Mouse (Mus musculus) heart, embryonic 14.5 days (tissue): ENCODE measurements around the gene Nhlh1. TPM values are rescaled to one million over a fixed set of nuclear protein-coding genes. Genes with fewer than 3 reads are reported as not detected.

ENCODE experiments used
- ATAC-seq: fragments of 200-750 bp; cut with Nextera tagmentation; 2 replicates; pipeline ENCODE4 v1.8.0; 2017; ENCODE audit warnings: low read depth, moderate TSS enrichment; ENCODE audit not compliant: insufficient number of reproducible peaks, insufficient read depth, low FRiP score
- H3K27ac ChIP-seq, 2 experiments: fragments of 200-500 bp in 1 of 2; fragments of 300-500 bp in 1 of 2; sonication (generic) in 1 of 2; replicated peaks in 1 of 2; 2 replicates each; pipeline ENCODE4 v1.5.1; 2012 to 2014; ENCODE audit warnings: low read depth in 2 of 2, low read length in 2 of 2, control low read depth in 1 of 2, mild to moderate bottlenecking in 1 of 2, mixed read lengths in 1 of 2; ENCODE audit not compliant: control insufficient read depth in 1 of 2, insufficient read depth in 1 of 2
- H3K27me3 ChIP-seq: fragments of 300-500 bp; sonication (generic); 2 replicates; pipeline ENCODE4 v1.6.1; 2014; ENCODE audit warnings: mild to moderate bottlenecking, low read length, control low read depth; ENCODE audit not compliant: control insufficient read depth, insufficient read depth
- H3K36me3 ChIP-seq: fragments of 300-500 bp; sonication (generic); 2 replicates; pipeline ENCODE4 v1.6.1; 2014; ENCODE audit warnings: mild to moderate bottlenecking, control low read depth, low read length, mixed read lengths; ENCODE audit not compliant: control insufficient read depth, insufficient read depth
- H3K4me1 ChIP-seq, 2 experiments: fragments of 200-500 bp in 1 of 2; fragments of 300-500 bp in 1 of 2; sonication (generic) in 1 of 2; 2 replicates each; pipeline ENCODE4 v1.6.1; 2012 to 2014; ENCODE audit warnings: low read length in 2 of 2, control low read depth in 1 of 2, mixed read lengths in 1 of 2; ENCODE audit not compliant: control insufficient read depth in 2 of 2, insufficient read depth in 2 of 2
- H3K4me2 ChIP-seq: fragments of 300-500 bp; sonication (generic); 2 replicates; pipeline ENCODE4 v1.6.1; 2014; ENCODE audit warnings: mild to moderate bottlenecking, low read length
- H3K4me3 ChIP-seq, 2 experiments: fragments of 200-500 bp in 1 of 2; fragments of 300-500 bp in 1 of 2; sonication (generic) in 1 of 2; 2 replicates each; pipeline ENCODE4 v1.5.1; 2012 to 2014; ENCODE audit warnings: low read length in 2 of 2, mild to moderate bottlenecking in 2 of 2, control low read depth in 1 of 2, low read depth in 1 of 2, moderate library complexity in 1 of 2; ENCODE audit not compliant: control insufficient read depth in 1 of 2, insufficient read depth in 1 of 2
- H3K9ac ChIP-seq: fragments of 300-500 bp; sonication (generic); 2 replicates; pipeline ENCODE4 v1.6.1; 2014; ENCODE audit warnings: mild to moderate bottlenecking, low read length
- H3K9me3 ChIP-seq: fragments of 300-500 bp; sonication (generic); 2 replicates; pipeline ENCODE4 v1.6.1; 2016; ENCODE audit warnings: low read length, control low read depth; ENCODE audit not compliant: control insufficient read depth
- WGBS: fragments of 180-500 bp; shearing (Covaris S2); extraction: QIAGEN DNeasy Blood & Tissue Kit; methylation state at CpG from one replicate; pipeline ENCODE4 v1.1.7; 2014; 5-methylcytosine and 5-hydroxymethylcytosine counted together
- polyA plus RNA-seq: library from polyadenylated mRNA; unstranded; fragments of >200 nt; fragmentation: Nextera tagmentation; extraction: Ambion mirVana; gene quantifications from 2 replicates; pipeline ENCODE4 v1.2.1, GENCODE M21; 2014

Gene Nhlh1
- polyA plus RNA-seq, 1 experiment from 2014 or later, result not detected

DNA sequence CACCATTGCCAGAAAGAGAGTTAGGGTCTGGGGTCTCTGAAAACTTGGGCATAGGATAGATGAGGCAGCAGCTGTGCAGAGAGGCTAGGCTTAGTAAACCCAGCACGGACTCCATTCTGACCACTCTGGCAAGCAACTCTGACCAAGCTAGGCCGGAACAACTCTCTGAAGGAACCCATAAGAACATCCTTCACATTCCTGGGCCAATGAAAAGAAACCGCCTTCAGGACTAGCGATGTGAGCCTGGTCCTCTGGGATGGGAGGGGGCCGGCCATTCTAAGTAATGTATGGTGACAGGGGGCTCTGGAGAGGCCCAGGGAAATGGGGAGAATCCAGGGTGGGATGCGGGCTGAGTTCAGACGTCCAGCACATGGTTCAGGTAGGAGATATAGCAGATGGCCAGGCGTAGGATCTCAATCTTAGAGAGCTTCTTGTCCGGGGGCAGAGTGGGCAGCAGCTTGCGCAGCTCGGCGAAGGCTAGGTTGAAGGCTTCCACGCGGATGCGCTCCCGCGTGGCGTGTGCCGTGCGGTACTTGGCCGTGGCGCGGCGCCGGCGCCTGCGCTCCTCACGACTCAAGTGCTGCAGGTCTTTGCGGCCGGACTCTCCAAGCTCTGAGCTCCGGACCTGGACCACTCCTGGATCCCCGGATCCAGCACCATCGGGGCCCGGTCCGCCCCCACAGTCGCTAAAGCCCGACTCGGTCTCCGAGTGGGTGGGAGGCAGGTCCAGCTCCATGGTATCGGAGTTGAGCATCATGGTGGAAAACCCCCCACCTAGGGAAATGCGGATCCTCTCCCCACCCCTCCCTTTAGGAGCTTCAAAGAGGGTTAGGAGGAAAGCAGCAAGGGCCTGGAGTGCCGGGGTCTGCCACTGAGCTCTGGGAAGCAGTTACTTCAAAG is 3.6 kb downstream of the Nhlh1 start:
- no peak for ATAC-seq
- Histone ChIP-seq H3K4me1 (peaks cover 10 to 12% of the 10 kb centered on the region in 2 experiments), H3K9me3 (no peaks in the 10 kb centered on the region), H3K4me3 (peak overlapping the region; percentile 39 to 42), H3K36me3 (no peaks in the 10 kb centered on the region), H3K4me2 (peak overlapping the region; percentile 79), H3K27me3 (peaks cover 56% of the 10 kb centered on the region), H3K9ac (peak overlapping the region; percentile 59), H3K27ac (no peak overlapping the region)
- 2% methylated on average over 42 of the region's 42 CpGs for WGBS

DNA sequence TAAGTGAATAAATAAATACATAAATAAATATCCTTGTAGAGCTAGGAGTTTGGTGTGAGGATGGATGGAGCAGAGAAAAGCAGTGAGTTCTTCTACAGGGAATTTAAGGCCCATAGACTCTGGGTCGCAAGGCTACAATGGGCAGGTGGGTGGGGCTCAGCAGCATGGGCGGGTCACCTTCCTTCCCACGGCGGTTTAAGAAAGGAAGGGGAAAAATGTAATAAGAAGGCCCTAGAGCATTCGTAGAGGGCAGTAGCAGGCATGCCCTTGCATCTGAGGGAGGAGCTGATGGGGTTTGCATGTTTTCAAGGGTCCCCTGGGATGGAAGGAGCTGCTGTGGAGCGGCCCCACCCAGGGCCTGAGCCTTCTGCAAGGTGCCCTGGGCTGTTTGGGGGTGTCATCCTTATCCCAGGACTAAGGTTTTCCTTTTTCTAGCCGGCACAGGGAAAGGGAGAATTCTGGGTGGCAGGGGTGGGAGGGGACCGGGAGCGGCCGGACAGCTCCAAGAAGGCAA is 4.5 kb downstream of the Nhlh1 start:
- Histone ChIP-seq H3K9me3 (no peaks in the 10 kb centered on the region), H3K4me2 (peak overlapping the region; percentile 79; the same call in 1 of the 2 replicates), H3K36me3 (no peaks in the 10 kb centered on the region), H3K27ac (no peak overlapping the region), H3K9ac (no peak overlapping the region), H3K4me3 (no peak overlapping the region), H3K4me1 (peaks cover 10 to 12% of the 10 kb centered on the region in 2 experiments), H3K27me3 (peaks cover 56% of the 10 kb centered on the region)
- 5% methylated on average over 10 of the region's 10 CpGs for WGBS
- no peak for ATAC-seq

DNA sequence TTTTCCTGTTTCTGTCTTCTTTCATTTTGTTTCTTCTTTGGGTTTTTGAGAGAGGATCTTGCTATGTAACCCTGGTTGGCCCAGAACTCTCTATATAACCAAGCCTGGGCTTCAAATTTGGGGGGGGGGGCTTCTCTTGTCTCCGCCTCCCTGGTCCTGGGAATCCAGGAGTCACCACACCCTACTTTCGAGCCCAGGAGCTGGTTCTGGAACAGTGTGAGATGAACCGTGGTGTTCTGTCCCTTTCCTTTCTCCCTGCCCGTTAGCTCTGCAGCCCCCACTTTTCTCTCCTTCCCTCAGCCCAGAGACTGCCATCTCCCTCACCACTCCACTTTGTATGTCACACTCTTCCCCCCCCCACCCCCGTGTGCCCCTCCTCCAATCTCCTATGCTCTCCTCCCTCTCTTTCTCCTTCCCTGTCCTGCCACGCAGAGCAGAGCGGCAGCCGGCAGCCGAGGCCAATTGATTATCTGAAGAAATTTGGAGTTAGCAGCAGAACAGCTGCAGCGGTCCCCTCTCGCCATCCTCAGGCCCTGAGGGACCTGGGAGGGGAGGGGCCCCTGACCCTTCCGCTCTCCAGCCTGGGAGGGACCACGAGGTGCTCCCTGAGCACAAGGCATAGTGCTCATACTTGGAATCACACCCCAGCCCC is 8.1 kb downstream of the Nhlh1 start:
- no peak for ATAC-seq
- H3K9me3 ChIP-seq, result no peaks in the 10 kb centered on the region
- H3K27ac ChIP-seq, result no peak overlapping the region
- H3K27me3 ChIP-seq, result peaks cover 29% of the 10 kb centered on the region
- peaks cover 10 to 11% of the 10 kb centered on the region in 2 experiments for H3K4me1 ChIP-seq
- no peak overlapping the region for H3K4me3 ChIP-seq
- no peak overlapping the region for H3K9ac ChIP-seq
- no peaks in the 10 kb centered on the region for H3K36me3 ChIP-seq
- no peak overlapping the region for H3K4me2 ChIP-seq
- 31% methylated on average over 13 of the region's 13 CpGs for WGBS

DNA sequence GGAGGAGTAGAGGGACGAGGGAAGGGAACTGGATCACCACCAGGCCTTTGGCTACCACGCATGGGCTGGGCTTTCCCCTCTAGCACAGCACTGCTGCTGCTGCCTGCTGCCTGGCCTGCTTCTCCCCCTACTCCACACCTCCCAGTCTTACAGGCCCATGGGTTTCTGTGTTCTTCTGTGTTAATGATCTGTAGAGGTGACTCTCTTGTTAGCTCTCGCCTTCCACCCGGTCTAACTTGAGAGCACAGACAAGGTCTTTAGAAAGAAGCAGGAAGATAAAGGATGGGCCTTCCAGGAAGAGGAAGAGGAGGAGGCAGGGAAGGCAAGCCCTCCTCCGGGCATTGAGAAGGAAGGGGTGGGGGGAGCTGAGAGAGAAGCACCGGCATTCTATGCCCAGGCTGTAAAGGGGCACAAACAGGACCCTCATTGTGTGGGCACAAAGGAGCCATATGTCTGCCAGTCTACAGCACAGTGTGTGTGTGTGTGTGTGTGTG is 9.1 kb downstream of the Nhlh1 start:
- Histone ChIP-seq H3K9me3 (no peaks in the 10 kb centered on the region), H3K27me3 (peaks cover 19% of the 10 kb centered on the region; the same call in 1 of the 2 replicates), H3K4me2 (peak overlapping the region; percentile 45), H3K4me1 (peaks cover under 1 to 4% of the 10 kb centered on the region in 2 experiments; a peak in 2 of 4 replicates), H3K9ac (peak overlapping the region; percentile 50; the same call in 1 of the 2 replicates), H3K36me3 (no peaks in the 10 kb centered on the region), H3K27ac (0 out of 4 replicates have a peak overlapping the region, but pooled peaks of 1 of the 2 experiments have one; percentile 3), H3K4me3 (peak overlapping the region; percentile 16 to 17; a peak in 3 of 4 replicates)
- no peak for ATAC-seq
- 33% methylated on average over 6 of the region's 6 CpGs for WGBS

DNA sequence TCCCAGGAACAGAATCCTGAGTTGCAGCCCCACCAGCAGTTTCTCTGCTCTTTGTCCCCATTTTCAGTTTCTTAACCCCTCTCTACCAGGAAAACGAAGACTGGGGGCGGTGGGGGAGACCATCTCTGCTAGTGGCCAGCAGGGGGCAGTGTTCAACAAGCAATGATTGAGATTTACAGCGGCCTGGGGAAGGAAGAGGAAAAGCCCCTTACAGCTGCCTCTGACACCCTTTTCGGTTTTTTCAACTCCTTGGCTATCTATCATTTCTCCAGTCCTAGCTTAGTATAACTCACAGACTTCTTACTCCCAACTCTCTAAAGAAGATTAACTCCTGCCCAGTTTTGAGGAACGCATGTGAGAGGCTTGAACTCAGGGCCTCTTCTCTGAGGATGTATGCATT is 10.4 kb downstream of the Nhlh1 start:
- Histone ChIP-seq H3K4me1 (peaks cover 0 to 2% of the 10 kb centered on the region in 2 experiments; a peak in 1 of 4 replicates), H3K27me3 (peaks cover 6% of the 10 kb centered on the region; the same call in 1 of the 2 replicates), H3K4me2 (0 out of 2 replicates have a peak overlapping the region, but pooled peaks have one; percentile 4), H3K4me3 (no peak overlapping the region), H3K9ac (peak overlapping the region; percentile 17; the same call in 1 of the 2 replicates), H3K36me3 (no peaks in the 10 kb centered on the region), H3K27ac (no peak overlapping the region), H3K9me3 (no peaks in the 10 kb centered on the region)
- 16% methylated on average over 5 of the region's 5 CpGs for WGBS
- no peak for ATAC-seq

DNA sequence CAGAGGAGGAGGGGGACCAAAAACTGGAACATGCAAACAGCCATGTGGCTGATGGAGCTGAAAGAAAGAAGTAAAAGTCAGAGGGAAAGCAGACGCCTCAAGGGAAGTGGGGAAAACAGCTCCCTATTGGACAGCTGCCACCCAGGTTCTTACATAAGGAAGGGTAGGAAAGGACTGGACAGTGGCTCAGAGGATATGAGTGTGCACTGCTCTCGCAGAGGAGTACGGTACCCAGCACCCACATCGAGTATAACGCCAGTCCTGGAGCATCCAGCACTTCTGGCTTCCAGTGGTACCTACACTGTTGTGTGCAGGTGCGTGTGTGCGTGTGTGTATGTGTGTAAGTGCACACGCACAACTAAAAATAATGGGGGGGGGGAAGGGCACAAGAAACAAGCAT is 11.0 kb downstream of the Nhlh1 start:
- H3K9ac ChIP-seq, result no peak overlapping the region
- H3K4me1 ChIP-seq, result peaks cover 0 to 2% of the 10 kb centered on the region in 2 experiments; a peak in 1 of 4 replicates
- no peaks in the 10 kb centered on the region for H3K9me3 ChIP-seq
- H3K36me3 ChIP-seq, result no peaks in the 10 kb centered on the region
- no peak overlapping the region for H3K27ac ChIP-seq
- WGBS, result 58% methylated on average over 8 of the region's 8 CpGs
- H3K4me3 ChIP-seq, result no peak overlapping the region
- ATAC-seq, result no peak
- H3K27me3 ChIP-seq, result 0 out of 2 replicates have a peak, but pooled peaks cover 2% of the 10 kb centered on the region
- no peak overlapping the region for H3K4me2 ChIP-seq

DNA sequence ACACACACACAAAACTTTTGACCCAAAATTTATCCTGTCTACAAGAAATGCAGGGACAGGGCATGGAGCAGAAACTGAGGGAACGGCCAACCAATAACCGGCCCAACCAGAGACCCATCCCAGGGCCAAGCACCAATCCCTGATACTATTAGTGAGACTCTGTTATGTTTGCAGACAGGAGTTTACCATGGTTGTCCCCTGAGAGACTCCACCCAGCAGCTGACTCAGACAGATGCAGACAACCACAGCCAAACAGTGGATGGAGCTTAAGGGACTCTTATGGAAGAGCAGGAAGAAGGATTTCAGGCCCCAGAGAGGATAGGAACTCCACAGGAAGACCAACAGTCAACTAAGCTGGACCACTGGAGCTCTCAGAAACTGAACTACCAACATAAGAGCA is 27.5 kb downstream of the Nhlh1 start:
- Histone ChIP-seq H3K4me3 (no peak overlapping the region), H3K4me1 (peaks cover 13 to 17% of the 10 kb centered on the region in 2 experiments), H3K9ac (no peak overlapping the region), H3K27ac (no peak overlapping the region), H3K27me3 (no peaks in the 10 kb centered on the region), H3K4me2 (no peak overlapping the region), H3K36me3 (no peaks in the 10 kb centered on the region), H3K9me3 (no peaks in the 10 kb centered on the region)
- WGBS, result 78% methylated on average over 2 of the region's 2 CpGs
- no peak for ATAC-seq
